Mouse (Mus musculus) activated CD4-positive, CD25-positive, alpha-beta regulatory T cell, adult 9 weeks (primary cell): ENCODE measurements around the gene Selenbp2. TPM values are rescaled to one million over a fixed set of nuclear protein-coding genes. Genes with fewer than 3 reads are reported as not detected.

Source experiments
- polyA plus RNA-seq: library from polyadenylated mRNA; unstranded; fragments of 100-300 nt; shearing (Covaris generic); gene quantifications from one replicate; pipeline ENCODE4 v1.2.1, GENCODE M21; 2017

Selenbp2 gene
- polyA plus RNA-seq = not detected

DNA sequence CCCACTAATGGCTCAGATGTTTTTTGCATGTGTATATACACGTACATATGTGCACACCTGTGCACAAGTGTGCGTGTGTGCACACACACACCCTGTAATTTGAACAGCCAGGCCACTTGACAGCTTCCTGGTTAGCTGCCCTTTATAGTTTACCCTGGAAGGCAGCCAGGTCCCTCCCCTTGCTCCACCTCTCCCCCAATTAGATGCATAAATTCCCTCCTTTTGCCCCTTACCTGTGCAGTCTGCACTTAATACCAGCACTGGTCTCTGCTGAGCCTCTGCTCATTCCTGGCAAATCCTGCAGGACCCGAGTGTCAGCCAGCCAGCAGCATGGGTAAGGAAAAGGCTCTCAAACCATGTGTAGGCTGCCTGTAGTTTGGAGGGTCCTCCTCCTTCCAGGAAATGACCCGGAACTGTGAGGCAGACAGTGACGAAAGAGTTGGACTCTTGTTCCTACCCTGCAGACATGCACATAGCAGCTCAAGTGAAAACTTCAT, at the start of gene Selenbp2:
Gene Selenbp2 (plus strand): TSS at position 228 of the 497 bp plus-strand sequence.

DNA sequence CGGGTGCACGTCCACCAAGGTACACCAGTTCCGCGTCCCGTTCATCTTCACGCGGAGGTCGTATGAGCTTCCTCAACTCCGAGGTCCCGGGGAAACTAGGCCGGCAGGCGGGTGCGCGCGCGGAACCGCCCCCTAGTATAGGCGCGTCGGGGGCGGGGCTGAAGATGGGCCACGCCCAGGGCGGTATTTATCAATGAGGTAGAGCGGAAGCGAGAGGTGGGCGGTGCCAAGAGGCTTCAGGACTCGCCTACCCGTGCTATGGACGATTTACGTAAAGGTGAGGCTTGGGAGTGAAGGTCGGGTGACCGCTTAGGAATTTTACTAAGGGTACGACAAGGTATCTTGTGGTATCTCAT, 34.6 kb upstream of the Selenbp2 start, which contains the start of gene Tuft1:
Gene Tuft1 (minus strand): TSS at position 133 of the 356 bp plus-strand sequence.

Other genes with a start within 250 kb of the Selenbp2 start
- 1.8 TPM for gene Oaz3, start 249.6 kb upstream of the Selenbp2 start, polyA plus RNA-seq
- gene Celf3, start 215.3 kb upstream of the Selenbp2 start, polyA plus RNA-seq = 1.5 TPM
- 0.78 TPM for gene Riiad1, start 213.2 kb upstream of the Selenbp2 start, polyA plus RNA-seq
- 11.7 TPM for gene Snx27, start 110.8 kb upstream of the Selenbp2 start, polyA plus RNA-seq
- gene Gm10972, start 50.4 kb upstream of the Selenbp2 start, polyA plus RNA-seq = not detected
- gene Tuft1, start 34.7 kb upstream of the Selenbp2 start, polyA plus RNA-seq = 4.2 TPM
- gene Cgn, start 92.9 kb downstream of the Selenbp2 start, polyA plus RNA-seq = not detected
- 17.9 TPM for gene Pogz, start 144.0 kb downstream of the Selenbp2 start, polyA plus RNA-seq
- gene Psmb4, start 193.4 kb downstream of the Selenbp2 start, polyA plus RNA-seq = 382 TPM
- 4.7 TPM for gene Selenbp1, start 239.5 kb downstream of the Selenbp2 start, polyA plus RNA-seq